Mouse (Mus musculus) megakaryocyte, adult 5-6 weeks (primary cell): ENCODE results near the gene Heatr9. TPM values are rescaled to one million over a fixed set of nuclear protein-coding genes. Genes with fewer than 3 reads are reported as not detected.

Experiments used
- ATAC-seq: 2 replicates; pipeline ENCODE4 v1.8.0; 2016; ENCODE audit warnings: mild to moderate bottlenecking, inconsistent platforms; ENCODE audit not compliant: poor library complexity, severe bottlenecking
- total RNA-seq, 2 experiments: library from RNA; stranded (forward) in 1 of 2; stranded (reverse) in 1 of 2; fragments of 153-499, 151-499 nt in 1 of 2; fragments of 221-1000, 200-1000 nt in 1 of 2; gene quantifications; 2 replicates each; pipeline versions ENCODE4 v1.2.3 to v1.2.4; 2015 to 2017

Heatr9 gene
- total RNA-seq, 2 experiments from 2014 or later: not detected

GRCm38 (mm10) chr11:83534143-83534542 is 12.2 kb upstream of the Heatr9 start:
- no peak for ATAC-seq

DNA sequence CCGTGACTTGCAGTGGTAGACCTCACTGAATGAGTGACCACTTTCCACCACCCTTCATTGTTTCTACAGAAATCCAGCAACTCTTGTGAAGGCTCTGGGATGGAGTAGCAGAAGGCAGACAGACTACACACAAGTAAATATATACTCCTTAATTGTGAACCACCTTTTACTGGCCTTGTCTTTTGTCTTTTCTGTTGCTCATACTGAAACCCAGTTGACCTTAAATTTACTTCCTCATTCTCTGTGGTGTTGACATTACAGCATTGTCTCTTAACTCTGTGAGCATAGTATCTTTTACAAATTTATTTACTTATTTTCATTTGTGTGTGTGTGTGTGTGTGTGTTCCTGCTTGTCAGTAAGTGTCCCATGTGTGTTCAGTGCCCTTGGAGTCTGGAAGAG is 11.2 kb upstream of the Heatr9 start:
- ATAC-seq: 0 out of 2 replicates have a peak, but pooled peaks have one; percentile 25

GRCm38 (mm10) chr11:83530360-83530759 is 8.4 kb upstream of the Heatr9 start, which contains the start of gene Ccl5:
Gene Ccl5, minus strand, starts transcription at chr11:83530518.
- ATAC-seq: no peak

- no peak for ATAC-seq
Observed at GRCm38 (mm10) chr11:83529024-83529423, 7.0 kb upstream of the Heatr9 start.

DNA sequence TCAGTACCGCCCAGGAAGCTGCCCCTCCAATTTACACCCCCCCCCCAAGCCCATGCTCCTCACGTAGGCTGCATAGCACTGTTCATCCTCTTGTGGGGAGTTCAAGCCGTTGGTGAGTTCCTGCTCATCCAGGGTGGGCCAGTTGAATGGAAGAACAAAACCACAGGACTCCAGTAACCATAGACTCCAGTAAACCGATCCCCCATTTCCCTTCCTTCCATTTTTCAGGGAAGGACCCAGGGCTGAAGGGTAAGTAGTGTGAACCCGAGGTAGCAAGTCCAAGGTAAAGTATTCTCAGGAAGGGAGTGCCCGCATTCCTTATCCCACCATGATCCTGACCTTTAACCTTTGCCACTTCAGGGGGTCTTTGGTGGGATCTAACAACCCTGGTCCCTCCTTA is 3.6 kb downstream of the Heatr9 start:
- no peak for ATAC-seq

- no peak for ATAC-seq
Observed at GRCm38 (mm10) chr11:83517153-83517552, 4.8 kb downstream of the Heatr9 start.

DNA sequence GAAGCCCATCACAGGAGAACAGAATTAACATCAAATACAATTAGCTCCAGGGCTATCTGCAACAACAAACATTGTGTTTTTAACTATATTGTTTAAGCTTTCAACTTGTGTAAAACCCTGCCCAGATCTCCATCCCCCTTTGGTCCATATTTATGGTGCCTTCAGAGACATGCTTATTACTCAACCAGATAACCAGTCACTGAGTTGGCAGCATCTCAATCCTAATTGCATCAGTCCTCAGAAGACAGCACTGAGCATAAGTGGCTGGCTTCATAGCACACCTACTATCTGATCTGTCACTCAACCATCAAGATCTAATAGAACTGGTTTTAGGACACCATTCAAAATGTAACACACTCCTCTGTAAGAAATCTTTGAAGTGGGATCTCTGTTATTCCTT is 12.5 kb downstream of the Heatr9 start:
- ATAC-seq: no peak

DNA sequence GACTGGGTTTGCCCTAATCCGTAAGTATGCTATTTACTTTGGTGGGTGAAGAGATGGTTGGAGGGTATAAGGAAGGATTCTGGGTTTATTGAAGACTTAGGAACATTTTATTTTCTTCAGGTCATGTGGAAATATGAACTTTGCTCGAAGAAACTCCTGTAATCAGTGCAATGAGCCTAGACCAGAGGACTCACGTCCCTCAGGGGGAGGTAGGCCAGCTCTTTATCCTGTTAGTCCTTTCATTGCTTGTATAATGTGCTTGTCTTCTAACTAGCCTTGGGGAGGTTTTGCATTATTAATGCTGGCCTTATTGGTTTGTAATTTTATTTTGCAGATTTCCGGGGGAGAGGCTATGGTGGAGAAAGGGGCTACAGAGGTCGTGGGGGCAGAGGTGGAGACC is 17.7 kb downstream of the Heatr9 start:
- no peak for ATAC-seq

DNA sequence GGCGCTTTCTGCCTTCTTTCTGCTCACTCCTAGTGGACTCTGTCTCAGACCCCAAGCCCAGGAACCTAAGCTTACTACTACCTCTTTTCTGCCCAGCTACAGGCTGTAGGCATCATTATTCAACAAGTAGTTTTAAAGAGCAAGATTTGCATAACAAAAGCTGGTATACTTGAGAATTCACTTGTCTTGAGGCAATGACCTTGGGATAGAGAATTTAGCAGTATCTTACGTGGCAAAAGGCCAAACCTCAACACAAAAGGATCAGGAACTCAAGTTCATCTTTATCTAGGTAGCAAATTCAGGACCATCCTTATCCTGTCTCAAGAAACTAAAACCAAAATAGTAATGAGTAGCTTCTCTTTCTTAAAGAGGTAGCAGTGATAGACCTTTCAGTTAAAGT is 26.4 kb downstream of the Heatr9 start:
- no peak for ATAC-seq

GRCm38 (mm10) chr11:83491488-83491887 is 30.5 kb downstream of the Heatr9 start:
- no peak for ATAC-seq

DNA sequence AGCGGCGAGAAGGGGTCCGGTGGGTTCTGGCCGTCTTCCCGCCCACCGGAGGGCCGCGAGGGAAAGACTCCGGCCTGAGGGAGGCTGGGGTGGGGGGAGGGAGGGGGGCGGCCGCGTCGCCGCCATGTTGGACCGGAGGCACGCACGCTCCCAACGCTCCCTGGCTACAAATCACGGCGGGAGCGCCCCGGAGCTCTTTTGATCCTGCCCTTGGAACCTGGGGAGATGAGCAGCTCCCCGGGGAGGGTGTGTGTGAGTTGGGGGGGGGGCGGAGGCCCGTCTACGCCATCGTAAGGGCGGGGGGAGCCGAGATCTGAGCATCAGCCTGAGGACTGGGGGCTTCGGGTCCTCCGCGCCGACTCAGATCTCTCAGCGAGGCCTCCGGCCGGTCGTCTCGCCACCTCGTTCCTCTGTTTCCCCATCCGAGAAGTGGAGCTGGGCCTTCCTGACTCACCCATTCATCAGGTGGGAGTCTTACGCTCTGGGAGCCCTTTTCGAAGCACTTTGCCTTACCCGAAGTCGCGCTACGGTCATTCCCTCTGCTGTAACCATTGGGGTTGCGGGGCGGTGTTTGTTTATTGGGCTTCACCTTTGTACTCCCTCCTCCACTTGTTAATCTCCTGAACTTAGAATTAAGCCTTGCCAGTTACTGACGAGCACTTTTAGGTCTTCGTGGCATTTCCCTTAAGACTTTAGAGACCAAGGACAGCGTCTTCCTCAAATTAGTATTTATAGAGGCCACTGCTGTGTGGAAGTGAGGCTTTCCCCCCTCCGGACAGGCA is 48.5 kb downstream of the Heatr9 start:
- ATAC-seq: peak; percentile 19; the same call in 1 of the 2 replicates

- ATAC-seq: peak; percentile 98
Observed at GRCm38 (mm10) chr11:83472324-83473234, 49.4 kb downstream of the Heatr9 start, which contains the start of gene Taf15. Gene Taf15, plus strand, starts transcription at chr11:83473086.

DNA sequence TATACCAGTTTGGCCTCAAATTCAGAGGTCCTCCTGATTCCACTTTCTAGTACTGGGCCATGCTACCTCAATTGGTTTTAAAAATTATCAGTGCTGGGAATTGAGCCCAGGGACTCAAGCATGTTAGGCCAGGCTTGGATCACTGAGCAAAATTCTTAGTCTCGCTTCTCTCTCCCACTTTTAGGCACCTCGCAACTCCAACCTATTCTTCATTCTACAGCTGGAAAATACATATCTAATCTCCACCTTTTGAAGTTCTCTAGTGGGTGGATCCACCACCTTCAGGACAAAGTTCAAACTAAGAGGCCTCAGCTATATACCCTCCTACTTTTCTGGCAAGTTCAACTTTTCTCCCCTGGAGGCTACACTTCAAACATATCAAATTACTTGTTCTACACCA is 50.2 kb downstream of the Heatr9 start:
- ATAC-seq: no peak

DNA sequence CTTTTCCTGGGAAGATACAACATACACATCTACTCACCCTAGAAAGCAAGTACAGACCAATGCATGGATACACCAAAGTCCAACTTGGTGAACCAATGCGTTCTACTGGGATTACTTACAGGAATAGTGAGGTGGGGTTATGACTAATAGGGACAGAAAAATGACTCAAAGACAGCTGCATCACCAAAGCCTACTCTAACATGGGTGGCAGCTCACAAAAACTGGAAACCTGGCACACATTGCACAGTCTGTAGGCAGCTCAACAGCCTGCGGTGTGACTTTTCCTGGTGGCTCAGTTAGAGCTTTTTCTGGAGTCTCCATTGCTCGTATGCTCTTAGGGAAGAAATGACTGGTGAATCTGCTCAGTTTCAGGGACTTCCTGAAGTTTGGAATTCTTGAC is 53.2 kb downstream of the Heatr9 start:
- no peak for ATAC-seq

DNA sequence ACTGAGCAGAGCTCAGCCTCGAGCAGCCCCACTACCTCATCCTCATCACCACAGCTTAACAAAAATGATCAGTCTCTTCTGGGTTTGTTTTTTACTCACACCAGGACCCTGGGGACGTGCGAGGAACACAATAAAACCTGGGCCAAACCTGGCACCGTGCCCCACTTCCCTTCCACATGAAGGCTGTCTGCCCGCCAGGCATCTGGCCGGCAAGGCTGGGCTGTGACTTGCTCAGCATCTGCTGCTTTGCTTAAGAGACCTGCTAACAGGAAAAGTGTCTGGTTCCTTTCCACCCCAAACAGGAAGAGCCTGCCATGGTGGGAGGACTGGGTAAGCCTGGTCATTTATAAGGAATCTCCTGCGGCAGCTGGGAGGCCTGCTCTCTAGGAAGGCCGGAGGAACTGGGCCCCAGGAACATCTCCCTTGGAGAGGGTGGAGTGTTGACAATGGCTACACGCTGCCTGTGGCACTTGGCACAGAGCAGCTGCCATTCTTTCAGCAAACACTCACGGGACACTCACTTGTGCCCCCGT is 54.8 kb downstream of the Heatr9 start:
- ATAC-seq: no peak

DNA sequence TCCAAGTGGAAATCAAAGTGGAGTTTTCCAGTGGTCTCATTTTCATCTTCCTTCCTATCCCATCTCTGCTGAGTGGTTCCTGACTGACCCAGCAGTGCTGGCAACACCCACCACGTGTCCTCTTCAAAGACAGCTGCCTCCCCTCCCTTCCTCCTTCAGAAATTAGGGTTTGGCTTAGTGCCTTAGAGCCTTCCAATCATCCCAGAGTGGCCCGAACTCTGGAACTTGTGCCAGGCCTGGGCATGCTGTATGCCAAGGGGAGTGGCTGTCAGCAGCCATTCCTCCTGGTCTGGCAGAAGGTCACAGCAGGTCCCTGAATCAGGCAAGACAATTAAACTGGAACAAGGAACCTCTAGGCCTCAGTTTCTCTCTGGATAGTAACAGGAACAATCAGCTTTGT is 56.0 kb downstream of the Heatr9 start:
- no peak for ATAC-seq

GRCm38 (mm10) chr11:83462711-83463244 is 59.2 kb downstream of the Heatr9 start, which contains the start of gene Mmp28:
Gene Mmp28, minus strand, starts transcription at chr11:83463071.
- peak; percentile 84 for ATAC-seq
